Mouse (Mus musculus) ES-Bruce4 (cell line): Measurements from ENCODE around the gene Lsp1. TPM values are rescaled to one million over a fixed set of nuclear protein-coding genes. Genes with fewer than 3 reads are reported as not detected.

Source experiments
- H3K27ac ChIP-seq: 2 replicates; pipeline ENCODE4 v1.5.1; 2012; ENCODE audit warnings: low read length, inconsistent platforms; ENCODE audit not compliant: insufficient read depth
- H3K27me3 ChIP-seq: 2 replicates; pipeline ENCODE4 v1.6.1; 2012; ENCODE audit warnings: mild to moderate bottlenecking, low read length, inconsistent platforms; ENCODE audit not compliant: control insufficient read depth, poor library complexity, insufficient read depth, severe bottlenecking
- H3K36me3 ChIP-seq: 2 replicates; pipeline ENCODE4 v1.6.1; 2012; ENCODE audit warnings: inconsistent platforms, mild to moderate bottlenecking, low read length, moderate library complexity; ENCODE audit not compliant: control insufficient read depth, poor library complexity, insufficient read depth, severe bottlenecking
- H3K4me1 ChIP-seq: one replicate; pipeline ENCODE4 v1.8.1; 2011; ENCODE audit warnings: low read length; ENCODE audit not compliant: control insufficient read depth, insufficient read depth
- H3K4me3 ChIP-seq: 2 replicates; pipeline ENCODE4 v1.5.1; 2011; ENCODE audit warnings: low read depth, mild to moderate bottlenecking, low read length
- H3K9ac ChIP-seq: 2 replicates; pipeline ENCODE4 v1.6.1; 2012; ENCODE audit warnings: low read depth, mild to moderate bottlenecking, inconsistent platforms; ENCODE audit not compliant: poor library complexity, severe bottlenecking
- H3K9me3 ChIP-seq: replicated peaks from 2 replicates; pipeline ENCODE4 v1.6.1; 2012; ENCODE audit warnings: mild to moderate bottlenecking, low read length, inconsistent platforms; ENCODE audit not compliant: control insufficient read depth, poor library complexity, insufficient read depth, severe bottlenecking
- CTCF ChIP-seq: IDR thresholded peaks from one replicate; pipeline ENCODE4 v1.8.1; 2011; ENCODE audit warnings: low read depth, low read length
- EP300 ChIP-seq: IDR thresholded peaks from 2 replicates; pipeline ENCODE4 v1.6.1; 2011; ENCODE audit warnings: low read depth, low read length; ENCODE audit not compliant: insufficient read depth
- POLR2A ChIP-seq: IDR thresholded peaks from one replicate; pipeline ENCODE4 v1.8.1; 2011; ENCODE audit warnings: low read length; ENCODE audit not compliant: insufficient read depth
- polyA plus RNA-seq: library from polyadenylated mRNA; stranded (reverse); fragments of >200 nt; gene quantifications from 2 replicates; pipeline ENCODE4 v1.2.4, GENCODE M21; 2011; ENCODE audit warnings: low read depth; ENCODE audit not compliant: missing spikeins, insufficient read depth, insufficient read length

Gene Lsp1
- polyA plus RNA-seq, 1 experiment: 6.0 TPM

DNA sequence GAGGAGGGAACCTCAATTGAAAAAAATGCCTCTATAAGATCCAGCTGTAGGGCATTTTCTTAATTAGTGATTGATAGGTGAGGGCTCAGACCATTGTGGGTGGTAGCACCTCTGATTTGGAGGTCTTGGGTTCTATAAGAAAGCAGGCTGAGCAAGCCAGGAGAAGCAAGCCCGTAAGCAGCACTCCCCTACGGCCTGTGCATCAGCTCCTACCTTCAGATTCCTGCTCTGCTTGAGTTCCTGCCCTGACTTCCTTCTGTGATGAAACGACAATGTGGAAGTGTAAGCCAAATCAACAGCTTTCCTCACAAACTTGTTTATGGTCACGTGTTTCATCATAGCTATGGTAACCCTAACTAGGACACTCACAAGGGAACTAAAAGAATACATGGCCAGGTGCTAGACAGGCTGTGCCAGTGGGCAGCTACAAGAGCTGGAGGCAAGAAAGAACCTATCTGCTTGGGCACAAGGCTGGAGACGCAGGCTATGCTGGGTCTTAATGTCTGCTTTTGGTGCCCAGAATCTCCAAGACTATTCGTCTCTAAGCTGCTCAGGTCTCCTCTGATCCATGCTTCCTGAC, 11.5 kb upstream of the Lsp1 start:
- Histone ChIP-seq H3K9me3 (no peaks in the 10 kb centered on the region), H3K4me3 (no peak overlapping the region), H3K27me3 (no peaks in the 10 kb centered on the region), H3K36me3 (no peaks in the 10 kb centered on the region), H3K9ac (no peak overlapping the region), H3K27ac (no peak overlapping the region), H3K4me1 (no peaks in the 10 kb centered on the region)
- TF ChIP-seq CTCF: no peak
- no peak for TF ChIP-seq POLR2A
- TF ChIP-seq EP300: no peak

DNA sequence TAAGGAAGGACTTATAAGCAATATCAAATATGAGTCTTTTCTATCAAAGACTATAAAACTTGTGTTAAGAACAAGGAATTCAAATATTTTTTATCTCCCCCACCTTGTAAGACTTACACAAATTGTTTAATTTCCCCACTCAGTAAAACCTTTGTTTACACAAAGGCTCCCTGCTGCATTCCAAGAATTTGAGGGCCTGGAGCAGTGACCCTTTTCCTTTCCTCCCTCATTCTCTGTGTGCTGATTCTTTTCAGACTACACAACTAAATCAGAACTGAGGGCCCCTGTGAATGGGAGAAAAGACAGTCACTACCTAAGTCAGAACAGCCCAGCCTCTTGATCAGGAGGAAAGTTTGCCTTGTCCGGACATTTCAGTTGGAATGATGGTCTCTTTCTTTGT, 5.9 kb upstream of the Lsp1 start:
- H3K9ac ChIP-seq: no peak overlapping the region
- no peaks in the 10 kb centered on the region for H3K9me3 ChIP-seq
- H3K36me3 ChIP-seq: no peaks in the 10 kb centered on the region
- no peaks in the 10 kb centered on the region for H3K27me3 ChIP-seq
- H3K27ac ChIP-seq: no peak overlapping the region
- TF ChIP-seq EP300 (no peak), POLR2A (no peak)
- no peak overlapping the region for H3K4me3 ChIP-seq
- H3K4me1 ChIP-seq: peaks cover 1% of the 10 kb centered on the region

DNA sequence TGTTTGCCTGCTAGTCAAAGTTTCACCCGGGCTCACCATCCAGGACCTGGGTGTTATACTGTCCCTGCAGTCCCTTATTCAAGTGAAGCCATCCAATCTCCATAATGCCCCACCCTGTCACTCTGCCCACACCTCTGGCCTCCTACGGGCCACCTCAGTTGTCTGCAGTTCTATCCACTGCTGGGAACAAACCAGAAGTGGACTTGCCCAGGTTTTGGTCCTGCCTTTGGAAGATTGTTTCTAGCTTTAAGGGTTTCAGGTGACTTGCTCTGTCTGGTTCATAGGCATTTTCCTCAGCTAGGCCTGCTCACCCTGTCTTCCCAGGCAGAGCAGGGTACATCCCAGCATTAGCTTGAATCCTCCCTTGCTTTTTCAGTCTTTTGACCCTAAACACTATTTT, 5.4 kb upstream of the Lsp1 start:
- no peak overlapping the region for H3K9ac ChIP-seq
- no peak for TF ChIP-seq POLR2A
- TF ChIP-seq CTCF: no peak
- TF ChIP-seq EP300: no peak
- no peaks in the 10 kb centered on the region for H3K27me3 ChIP-seq
- H3K36me3 ChIP-seq: no peaks in the 10 kb centered on the region
- H3K9me3 ChIP-seq: no peaks in the 10 kb centered on the region
- H3K4me3 ChIP-seq: no peak overlapping the region
- peaks cover 1% of the 10 kb centered on the region for H3K4me1 ChIP-seq
- no peak overlapping the region for H3K27ac ChIP-seq

DNA sequence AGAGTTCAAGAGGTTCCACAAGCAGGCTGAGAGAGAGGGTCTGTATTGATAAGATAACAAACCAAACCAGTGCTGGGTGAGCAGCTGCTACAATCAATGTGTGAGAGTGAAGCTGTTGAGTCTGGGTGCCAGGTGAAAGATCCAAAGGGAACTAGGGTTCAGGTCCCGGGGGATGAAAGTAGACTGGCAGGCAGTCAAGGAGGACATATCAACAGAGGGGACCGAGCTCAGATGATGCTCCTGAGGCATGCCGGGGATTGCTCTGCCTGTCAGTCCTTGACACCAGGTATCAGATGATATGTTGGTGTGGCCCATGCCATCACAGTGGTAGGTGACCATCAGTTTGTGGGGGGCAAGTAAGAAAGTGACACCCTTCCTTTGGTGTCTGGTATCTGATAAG, 3.8 kb upstream of the Lsp1 start:
- H3K27me3 ChIP-seq: no peaks in the 10 kb centered on the region
- H3K9me3 ChIP-seq: no peaks in the 10 kb centered on the region
- H3K4me1 ChIP-seq: peaks cover 1% of the 10 kb centered on the region
- TF ChIP-seq EP300 (no peak), POLR2A (no peak), CTCF (no peak)
- no peak overlapping the region for H3K9ac ChIP-seq
- H3K27ac ChIP-seq: no peak overlapping the region
- no peak overlapping the region for H3K4me3 ChIP-seq
- H3K36me3 ChIP-seq: no peaks in the 10 kb centered on the region

GRCm38 (mm10) chr7:142457227-142457811, 3.3 kb upstream of the Lsp1 start:
- no peak overlapping the region for H3K27ac ChIP-seq
- no peaks in the 10 kb centered on the region for H3K9me3 ChIP-seq
- H3K36me3 ChIP-seq: no peaks in the 10 kb centered on the region
- no peak overlapping the region for H3K4me3 ChIP-seq
- H3K9ac ChIP-seq: no peak overlapping the region
- no peaks in the 10 kb centered on the region for H3K27me3 ChIP-seq
- TF ChIP-seq EP300 (no peak), CTCF (no peak), POLR2A (no peak)
- H3K4me1 ChIP-seq: peaks cover 1% of the 10 kb centered on the region

GRCm38 (mm10) chr7:142458026-142458425, 2.6 kb upstream of the Lsp1 start:
- Histone ChIP-seq H3K36me3 (no peaks in the 10 kb centered on the region), H3K27ac (no peak overlapping the region), H3K9me3 (no peaks in the 10 kb centered on the region), H3K4me3 (no peak overlapping the region), H3K4me1 (peaks cover 1% of the 10 kb centered on the region), H3K9ac (no peak overlapping the region), H3K27me3 (no peaks in the 10 kb centered on the region)
- TF ChIP-seq EP300: no peak
- TF ChIP-seq POLR2A: no peak
- no peak for TF ChIP-seq CTCF
